Mouse (Mus musculus) mouse embryonic stem cell (cell line): ENCODE results near the gene Tmem200a.

Experiments used
- in situ Hi-C, 2 experiments: fragments of 300-500 bp; cut with MboI; formaldehyde crosslinking; loops; 1 replicate in 1 of 2; 3 replicates in 1 of 2; pipeline ENCODE4 v1.14.3; 2019 to 2020; ENCODE audit warnings: low sequenced_read_pairs in 2 of 2, low pct_unique_long_range_greater_than_20kb in 1 of 2, mixed read lengths in 1 of 2; ENCODE audit not compliant: unreplicated experiment in 1 of 2

Gene Tmem200a

DNA sequence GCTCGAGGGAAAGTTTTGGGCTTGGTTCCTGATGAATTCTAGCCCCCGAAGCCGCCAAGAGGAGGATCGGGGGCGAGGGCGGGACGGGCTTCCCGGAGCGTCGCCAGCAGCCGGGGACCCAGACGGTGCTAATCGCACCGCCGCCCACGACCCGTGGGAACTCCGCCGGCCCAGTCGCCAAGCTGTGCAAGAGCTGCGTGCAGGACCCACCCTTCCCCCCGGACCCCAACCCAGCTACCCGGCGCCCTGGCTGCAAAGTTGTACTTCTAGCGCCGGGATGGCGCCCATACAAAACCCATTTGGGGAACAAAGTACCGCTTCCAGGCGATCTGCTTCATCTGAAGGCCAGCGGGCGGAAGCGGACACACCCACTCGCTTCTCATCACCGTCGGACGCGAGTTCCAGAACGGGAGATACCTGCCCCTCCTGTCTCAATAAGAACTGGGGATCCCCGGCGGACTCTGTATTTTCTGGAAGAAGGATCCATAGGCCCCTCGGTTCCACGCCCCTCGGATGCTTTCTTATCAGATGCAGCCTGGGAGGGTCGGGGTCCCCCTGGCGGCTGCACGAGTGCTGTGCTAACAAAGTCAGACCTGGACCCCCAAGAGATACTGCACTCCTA, at the start of gene Tmem200a:
TSS of gene Tmem200a (minus strand) at position 532 of the 622 bp plus-strand sequence.
- in situ Hi-C loops, result loop anchor here (10.0 to 25.0 kb wide), 2 partner anchors 391 to 394 kb away; no protein-coding TSS in a partner anchor

DNA sequence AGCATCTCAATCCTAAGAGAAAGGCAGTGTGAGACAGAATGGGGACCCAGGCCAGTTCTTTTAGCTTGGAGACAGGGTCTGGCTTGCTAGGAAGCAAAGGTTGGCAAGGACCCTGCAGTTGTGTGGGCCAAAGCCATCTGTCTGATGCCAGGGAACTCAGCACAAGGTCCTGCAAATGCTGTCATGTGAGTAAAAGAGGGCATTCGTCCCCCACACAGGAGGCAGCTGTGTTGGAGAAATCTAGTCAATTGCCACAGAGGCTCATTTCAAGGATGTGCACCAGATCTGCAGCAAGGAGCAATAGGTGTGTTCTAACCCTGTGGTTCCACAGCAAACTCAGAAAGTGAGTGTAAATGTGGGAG, 41.0 kb upstream of the Tmem200a start:
- in situ Hi-C loops, result no loop called here

DNA sequence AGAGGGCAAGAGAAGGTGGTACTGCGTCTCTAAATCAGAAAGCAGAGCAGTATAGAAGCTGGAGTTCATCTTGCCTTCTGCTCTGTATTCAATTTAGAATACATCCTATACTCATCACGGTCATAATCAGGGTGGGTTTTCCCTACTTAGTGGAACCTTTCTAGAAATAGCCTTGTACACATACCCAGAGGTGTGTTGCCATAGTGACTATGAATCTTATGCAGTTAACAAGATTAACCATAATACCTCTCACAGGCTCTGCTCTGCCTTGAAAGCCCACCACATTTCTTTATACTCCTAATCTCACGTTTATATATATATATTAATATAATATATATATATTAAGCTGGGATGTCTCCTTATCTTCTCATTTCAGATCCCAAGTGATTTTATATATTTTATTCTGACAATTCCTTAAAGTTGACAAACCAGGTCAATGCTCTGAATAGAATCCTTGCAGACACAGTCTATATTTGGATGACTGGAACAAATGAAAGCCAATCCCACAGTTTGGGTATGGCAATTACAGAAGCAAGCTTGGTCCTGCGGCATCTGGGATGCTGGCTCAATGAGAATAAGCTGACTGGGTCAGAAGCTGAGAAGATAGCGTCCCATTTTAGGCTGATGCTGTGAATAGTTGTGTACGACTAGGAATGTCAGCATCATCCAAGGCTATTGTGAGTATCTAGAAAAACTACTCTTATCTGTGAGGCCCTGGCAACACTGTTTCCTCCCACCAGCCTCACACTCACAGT, 40.4 kb upstream of the Tmem200a start:
- in situ Hi-C loops, result no loop called here

DNA sequence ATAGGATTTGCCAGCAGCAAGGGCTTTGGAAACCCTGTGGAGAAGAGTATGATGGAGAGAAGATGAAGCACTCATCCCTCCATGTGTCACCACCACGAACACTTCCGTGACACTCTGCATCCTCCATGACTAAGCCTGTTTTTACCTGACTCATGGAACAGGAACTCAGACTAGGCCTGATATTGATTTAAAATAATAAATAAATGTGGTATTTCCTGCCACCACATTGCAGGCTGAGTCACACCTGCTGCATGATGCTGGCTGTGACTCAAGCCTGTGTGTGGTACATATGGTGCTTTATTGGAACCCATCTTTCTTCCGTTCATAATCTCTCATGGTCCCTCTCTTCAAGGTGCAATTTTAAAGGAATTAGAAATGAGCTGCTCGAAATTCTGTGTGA, 35.6 kb upstream of the Tmem200a start:
- in situ Hi-C loops, result no loop called here

DNA sequence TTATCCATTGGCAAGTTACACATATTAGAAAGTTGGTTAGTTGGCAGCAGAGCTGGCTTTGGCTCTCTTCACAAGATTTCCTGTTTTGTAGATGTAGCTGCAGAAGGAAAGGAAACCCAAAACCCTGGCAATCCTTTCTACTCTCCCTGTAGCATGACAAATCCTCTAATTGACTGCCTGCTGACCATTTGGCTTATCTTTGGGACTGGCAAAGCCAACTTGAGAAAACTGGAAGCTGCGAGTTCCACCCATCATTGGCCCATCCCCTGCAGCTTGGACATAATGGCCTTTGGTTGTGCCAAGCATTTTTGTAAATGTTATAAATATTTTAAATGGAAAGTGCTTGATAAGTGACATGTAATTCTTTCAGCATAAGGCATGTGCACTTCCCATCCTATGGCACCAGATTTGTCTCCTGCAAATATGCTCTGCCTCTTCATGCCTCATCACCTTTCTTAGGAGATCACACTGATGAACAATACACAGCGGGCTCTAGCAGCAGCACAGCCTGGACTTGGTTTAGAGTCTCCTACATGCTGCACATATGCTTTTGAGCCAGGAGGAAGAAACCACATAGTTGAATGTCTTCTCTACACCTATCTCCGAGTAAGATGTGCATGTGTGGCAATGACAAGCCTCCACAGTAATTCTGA, 24.6 kb upstream of the Tmem200a start:
- in situ Hi-C loops, result no loop called here

DNA sequence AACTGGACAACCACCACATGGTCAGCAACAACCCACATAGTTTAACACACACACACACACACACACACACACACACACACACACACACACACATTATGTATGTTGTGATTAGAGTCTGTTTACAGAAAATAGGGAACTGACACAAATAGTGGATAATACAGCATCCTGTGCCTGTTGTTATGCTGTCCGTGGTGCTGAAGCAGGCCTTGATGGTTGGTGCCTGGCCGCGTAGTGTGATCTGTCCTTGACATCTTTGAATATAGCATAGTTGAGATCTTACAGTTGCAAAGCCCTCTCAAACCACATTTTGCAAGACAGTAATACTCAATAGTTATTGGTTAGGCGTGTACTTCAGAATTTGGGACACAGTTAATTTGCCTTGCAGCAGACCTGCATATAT, 3.2 kb upstream of the Tmem200a start:
- in situ Hi-C loops, result loop anchor here in 1 of 2 experiments (25.0 kb wide), 1 partner anchor 395 kb away; no protein-coding TSS in a partner anchor

DNA sequence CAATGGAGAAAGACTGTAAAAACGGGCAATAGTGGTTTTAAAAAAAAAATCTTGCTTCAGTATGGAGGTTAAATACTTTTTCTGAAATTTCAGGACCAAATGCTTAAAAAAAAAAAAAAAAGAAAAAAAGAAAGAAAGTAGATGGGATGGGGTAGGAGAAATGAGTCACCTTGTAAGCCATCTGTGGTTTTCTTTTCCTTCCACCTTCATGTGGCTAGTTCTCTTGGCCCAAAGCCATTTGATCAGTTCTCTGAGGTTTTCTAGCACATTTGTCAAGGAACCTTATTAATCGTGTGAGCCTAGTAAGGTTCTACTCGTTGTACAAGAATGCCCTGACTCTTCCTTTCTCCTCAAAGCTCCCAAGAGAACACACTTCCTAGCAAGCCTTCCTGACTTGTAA, 826 bp upstream of the Tmem200a start:
- in situ Hi-C loops, result loop anchor here (10.0 to 25.0 kb wide), 2 partner anchors 392 to 395 kb away; no protein-coding TSS in a partner anchor

DNA sequence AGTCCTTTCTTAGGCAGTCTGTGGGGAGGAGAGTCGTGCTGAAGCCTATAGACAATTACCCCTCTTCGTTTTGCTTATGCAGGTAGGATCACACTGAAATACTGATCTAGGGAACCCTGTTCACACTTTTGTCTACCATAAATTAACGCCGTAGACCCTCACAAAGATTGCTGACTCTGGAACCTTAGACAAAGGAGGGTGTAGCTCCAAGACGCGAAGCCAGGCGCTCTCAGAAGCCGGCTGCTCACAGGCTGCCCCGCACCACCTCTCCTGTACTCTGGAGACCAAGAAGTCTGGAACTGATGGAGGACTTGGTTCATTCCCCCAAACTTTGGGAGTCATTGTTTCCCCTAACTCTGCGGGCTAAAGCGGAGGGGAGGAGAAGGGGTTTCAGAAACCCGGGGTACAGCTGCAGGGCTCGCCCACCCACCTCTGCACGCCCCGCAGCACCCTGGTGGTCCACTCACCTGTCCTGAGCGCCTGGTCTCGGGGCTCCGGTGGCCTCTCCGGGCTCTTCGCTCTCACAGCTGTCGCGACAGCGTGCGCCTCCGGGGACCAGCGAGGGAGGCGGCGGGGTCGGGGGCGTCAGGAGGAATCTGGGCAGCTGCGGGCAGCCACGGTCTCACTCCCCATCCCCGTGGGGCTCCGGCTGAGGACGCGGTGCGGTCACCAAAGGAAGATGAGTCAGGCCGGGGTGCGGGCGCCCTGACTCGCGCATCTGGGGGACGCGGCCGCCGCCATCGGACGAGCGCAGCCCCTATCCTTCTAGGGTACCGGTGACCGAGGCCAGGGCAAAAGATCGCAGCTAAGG, 976 bp downstream of the Tmem200a start, which contains the start of gene Gm9767:
TSS of gene Gm9767 (plus strand) at position 585 of the 811 bp plus-strand sequence.
- in situ Hi-C loops, result loop anchor here (10.0 to 25.0 kb wide), 2 partner anchors 391 to 393 kb away; no protein-coding TSS in a partner anchor

DNA sequence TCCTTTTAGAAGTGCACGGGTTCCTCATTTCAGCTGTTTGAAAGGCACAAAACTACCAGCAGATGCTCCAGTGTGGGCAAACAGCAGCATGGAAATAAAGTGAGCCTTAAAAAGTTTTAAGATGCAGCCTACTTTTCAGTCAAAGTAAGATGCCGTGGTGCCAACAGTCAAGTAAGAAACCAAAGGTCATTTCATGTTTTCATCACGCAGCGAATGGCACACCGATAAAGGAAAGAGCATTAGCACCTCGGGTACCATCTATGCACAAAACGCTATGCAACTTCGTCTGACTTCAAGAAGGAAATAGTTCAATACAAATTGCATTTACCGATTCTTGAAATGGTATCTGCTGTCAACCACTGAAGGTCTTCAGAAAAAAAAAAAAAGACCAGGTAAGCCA, 1.9 kb downstream of the Tmem200a start:
- in situ Hi-C loops, result loop anchor here (10.0 to 25.0 kb wide), 2 partner anchors 390 to 392 kb away; no protein-coding TSS in a partner anchor

DNA sequence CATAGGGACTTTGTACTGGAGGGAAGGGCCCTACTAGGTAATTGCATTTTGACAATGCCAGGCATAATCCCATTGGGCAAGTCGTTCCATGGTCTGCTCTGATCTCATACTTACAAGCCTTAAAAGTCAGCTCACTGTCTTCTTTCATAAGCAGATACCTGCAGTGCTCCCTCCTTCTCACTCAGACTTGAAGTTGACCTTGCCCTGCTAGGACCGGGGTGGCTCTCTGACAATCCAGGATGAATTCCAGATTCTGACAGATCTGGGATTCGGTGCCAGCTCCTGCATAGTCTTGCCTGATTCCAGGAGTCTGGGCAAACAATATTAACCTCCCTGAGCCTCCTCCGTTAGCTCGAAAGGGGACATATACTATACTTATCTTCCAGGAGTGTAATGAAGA, 6.9 kb downstream of the Tmem200a start:
- in situ Hi-C loops, result loop anchor here in 1 of 2 experiments (10.0 kb wide), 1 partner anchor 387 kb away; no protein-coding TSS in a partner anchor

DNA sequence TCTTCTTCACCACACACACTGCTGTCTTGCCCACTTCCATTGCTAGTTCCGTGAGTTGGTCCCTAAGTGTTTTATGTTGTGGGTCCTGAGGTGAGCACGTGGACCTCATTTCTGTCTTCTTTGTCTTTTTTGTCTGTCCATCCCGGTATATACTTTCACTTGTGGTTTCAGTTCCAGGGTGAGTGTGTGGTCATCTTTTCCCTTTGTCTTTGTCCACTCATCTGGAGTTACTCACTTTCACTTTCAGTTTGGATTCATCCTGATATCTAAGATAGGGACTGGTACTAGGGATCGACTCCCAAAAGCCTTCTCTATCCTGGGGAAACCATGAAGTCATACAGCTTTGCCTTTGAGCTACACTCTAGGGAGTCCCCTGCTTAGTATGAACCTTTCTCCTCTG, 15.8 kb downstream of the Tmem200a start:
- in situ Hi-C loops, result no loop called here

DNA sequence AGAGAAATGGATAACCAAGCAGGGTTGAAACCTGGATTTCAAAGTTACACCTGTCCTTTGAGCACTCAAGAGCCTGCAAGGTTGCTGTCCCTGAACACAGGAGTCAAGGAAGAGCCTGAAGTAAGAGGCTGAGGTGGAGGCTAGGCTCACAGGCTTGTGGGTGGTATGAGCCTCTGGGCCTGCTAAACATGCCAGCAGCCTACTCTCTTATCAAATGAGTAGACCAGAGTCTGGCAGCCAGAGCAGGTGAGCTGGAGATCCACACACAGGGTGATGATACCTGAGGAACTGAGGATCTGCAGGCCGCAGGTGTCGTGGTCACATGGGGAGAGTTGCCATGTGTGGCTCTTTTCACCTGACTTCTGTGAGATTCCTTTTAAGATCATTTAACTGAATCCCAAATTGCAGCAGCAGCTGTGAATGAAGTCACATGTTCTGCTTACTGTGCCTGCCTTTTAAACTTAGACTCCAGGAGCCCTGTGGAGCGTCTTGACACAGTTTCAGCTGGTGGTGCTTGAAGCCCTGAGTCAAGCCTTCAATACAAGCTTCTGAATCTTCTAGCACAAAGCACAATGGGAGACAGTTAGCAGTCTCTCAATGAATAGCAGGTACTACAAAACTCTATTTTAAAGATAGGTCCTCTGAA, 19.1 kb downstream of the Tmem200a start:
- in situ Hi-C loops, result no loop called here

DNA sequence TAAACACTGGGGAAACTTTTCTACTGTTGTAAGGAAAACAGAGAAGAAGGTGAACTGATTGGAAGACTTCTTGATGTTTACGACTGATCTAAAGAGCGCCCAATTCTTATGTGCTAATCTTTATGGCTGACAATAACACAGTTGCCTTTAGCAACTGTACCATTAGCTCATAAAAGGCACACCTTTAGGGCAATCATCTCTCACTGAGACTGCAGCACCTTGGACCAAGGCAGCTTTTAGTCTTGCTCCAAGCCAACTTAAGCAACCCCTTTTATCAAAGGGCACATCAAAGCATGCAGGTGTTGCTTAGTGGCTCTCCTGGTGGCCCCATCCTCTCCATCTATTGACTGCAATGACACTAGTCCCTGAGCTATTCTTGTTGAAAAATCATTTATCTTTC, 27.7 kb downstream of the Tmem200a start:
- in situ Hi-C loops, result no loop called here

DNA sequence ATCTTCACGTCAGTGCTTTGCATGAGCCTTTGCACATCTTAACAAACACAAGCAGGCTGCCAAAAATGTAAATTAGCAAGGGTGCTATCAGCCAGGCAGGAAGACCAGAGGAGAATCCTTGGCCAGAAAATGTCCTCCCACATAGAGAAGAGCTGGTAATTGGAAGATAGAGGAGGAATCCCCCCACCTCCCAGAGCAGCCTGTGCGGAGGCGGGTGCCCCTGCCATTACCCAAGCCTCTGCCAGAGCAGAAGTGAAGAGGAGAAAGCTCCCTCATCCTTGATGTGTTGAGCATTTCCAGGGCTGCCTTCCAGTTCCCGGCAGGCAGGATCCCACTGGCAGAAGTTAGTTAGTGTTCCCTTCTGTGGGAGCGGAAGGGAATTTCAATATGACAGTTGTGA, 43.9 kb downstream of the Tmem200a start:
- in situ Hi-C loops, result no loop called here

DNA sequence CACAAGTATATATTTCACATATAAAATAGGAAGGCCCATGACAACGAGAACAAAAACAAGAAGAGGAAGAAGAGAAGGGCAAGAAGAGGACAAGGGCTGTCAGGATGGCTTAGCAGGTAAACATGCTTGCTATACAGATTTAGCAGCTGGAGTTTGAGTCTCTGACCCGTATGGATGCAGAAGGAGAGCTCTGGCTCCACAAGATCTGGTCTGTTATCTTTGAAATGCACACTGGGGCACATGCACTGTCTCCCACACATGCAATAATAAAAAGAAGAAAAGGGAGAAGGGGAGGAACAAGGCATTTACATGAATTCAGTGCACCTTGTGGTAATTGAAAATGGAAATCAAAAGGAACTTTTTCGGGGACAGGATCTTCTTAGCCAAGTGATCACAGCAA, 60.1 kb downstream of the Tmem200a start:
- in situ Hi-C loops, result no loop called here

DNA sequence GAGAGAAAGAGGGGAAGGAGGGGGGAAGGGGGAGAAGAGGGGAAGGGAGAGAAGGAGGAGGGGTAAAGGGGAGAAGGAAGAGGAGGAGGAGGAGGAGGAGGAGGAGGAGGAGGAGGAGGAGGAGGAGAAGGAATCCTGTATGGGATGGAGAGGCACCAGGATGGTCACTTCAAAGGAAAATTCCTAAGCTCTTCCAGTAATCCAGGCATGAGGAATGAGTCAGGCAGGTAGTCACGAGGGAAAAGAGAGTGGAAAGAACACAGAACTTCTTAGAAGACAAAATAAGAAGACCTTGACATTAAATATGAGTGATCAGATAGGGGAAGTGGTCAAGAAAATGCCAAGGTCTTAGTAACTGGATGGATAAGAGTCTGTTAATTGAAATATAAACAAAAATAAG, 64.6 kb downstream of the Tmem200a start:
- in situ Hi-C loops, result no loop called here

DNA sequence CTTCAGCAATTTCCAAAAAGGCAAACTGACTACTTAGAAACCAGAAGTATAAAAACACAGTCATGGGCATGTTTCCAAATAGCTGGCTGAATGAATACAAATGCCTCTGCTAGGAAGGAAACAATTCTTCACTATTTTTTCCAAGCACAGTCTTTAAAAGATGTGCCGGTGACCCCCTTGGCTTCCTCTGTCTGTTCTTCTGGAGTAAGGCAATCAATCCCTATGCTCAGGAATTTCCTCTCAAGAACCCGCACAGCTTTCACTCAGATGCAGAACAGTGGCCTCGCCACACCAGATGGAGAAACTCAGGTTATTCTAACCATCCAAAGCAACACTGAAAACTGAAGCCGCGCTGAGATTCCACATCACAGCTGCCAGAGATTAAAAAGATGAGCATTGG, 69.9 kb downstream of the Tmem200a start:
- in situ Hi-C loops, result no loop called here

DNA sequence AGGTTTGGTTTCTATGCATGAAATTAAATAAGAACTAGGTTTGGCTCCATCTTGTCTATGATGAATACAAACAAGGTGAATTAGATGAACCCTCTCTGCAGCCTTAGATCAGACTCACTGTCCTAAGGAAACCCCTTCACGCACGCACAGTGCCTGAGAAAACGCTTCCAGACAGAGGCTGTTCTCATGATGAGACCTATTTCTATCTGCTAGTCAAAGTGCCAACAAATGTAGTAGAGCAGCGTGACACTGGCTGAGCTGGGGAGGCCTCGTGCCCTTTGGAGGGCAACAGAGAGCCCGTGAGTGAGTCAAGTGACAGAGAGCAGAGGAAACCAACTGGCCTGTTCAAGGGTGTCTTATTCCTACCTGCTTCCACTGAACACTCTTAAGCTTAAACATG, 73.4 kb downstream of the Tmem200a start:
- in situ Hi-C loops, result no loop called here
